ENCODE assay signal across 11 mouse cellular contexts in genomic region chr12:109044497-109044896, GRCm38 (mm10). TPM values are rescaled to one million over a fixed set of nuclear protein-coding genes. Genes with fewer than 3 reads are reported as not detected.
DNase-seq lines count a peak whose midpoint lies in the region; ATAC-seq and TF ChIP-seq lines count a peak whose summit lies in the region.
"Had no signal": no experiment of that assay in that cellular context is flagged by ENCODE, and none has a peak within 500 bp of the region (broad histone marks: within the 10 kb centered on the region; RNA-seq: fewer than 3 reads in every experiment).

No protein-coding gene starts in this region.

- no peaks in the 10 kb centered on the region for H3K36me3 ChIP-seq in kidney, postnatal 0 days (ENCODE audit: insufficient read depth, low read length)
- H3K36me3 ChIP-seq: embryonic facial prominence, embryonic 12.5 days; liver, embryonic 15.5 days had no signal

- no peak overlapping the region for H3K9ac ChIP-seq in kidney, postnatal 0 days (ENCODE audit: low read depth, low read length)
- H3K9ac ChIP-seq: embryonic facial prominence, embryonic 12.5 days; liver, embryonic 15.5 days had no signal

- TF ChIP-seq CTCF in kidney, postnatal 0 days (IDR thresholded peaks at IDR 0.05; ENCODE audit: low read depth) = peak; percentile 64
- TF ChIP-seq CTCF in cortical plate, adult 2 months (IDR thresholded peaks at IDR 0.05; ENCODE audit: extremely low read depth, insufficient read depth, low read length) = peak; percentile 49; the same call in 1 of the 2 replicates

- H3K4me1 ChIP-seq in kidney, postnatal 0 days (replicated peaks; ENCODE audit: insufficient read depth, low read length) = no peaks in the 10 kb centered on the region
- no peaks in the 10 kb centered on the region for H3K4me1 ChIP-seq in cortical plate, adult 2 months (ENCODE audit: control insufficient read depth, insufficient read depth, low read length)
- H3K4me1 ChIP-seq: liver, embryonic 15.5 days had no signal

- no peaks in the 10 kb centered on the region for H3K27me3 ChIP-seq in kidney, postnatal 0 days (ENCODE audit: insufficient read depth, low read length)

- 24% methylated on average over 5 of the region's 5 CpGs for WGBS in kidney, postnatal 0 days

- no peak for TF ChIP-seq POLR2A in cortical plate, adult 2 months (IDR thresholded peaks at IDR 0.05; ENCODE audit: extremely low read depth, insufficient read depth, low read length)

- peak; percentile 49; the same call in 1 of the 2 replicates for ATAC-seq in kidney, postnatal 0 days (replicated peaks; ENCODE audit: low FRiP score, low read depth)
- ATAC-seq in erythroid progenitor cell, adult 5-6 weeks (replicated peaks; ENCODE audit: low FRiP score, poor library complexity, severe bottlenecking) = no peak
- ATAC-seq: inflammation-experienced regulatory T-cells, adult 6 months had no signal

- no peak overlapping the region for H3K4me2 ChIP-seq in kidney, postnatal 0 days (ENCODE audit: low read length)
- H3K4me2 ChIP-seq: embryonic facial prominence, embryonic 12.5 days; liver, embryonic 15.5 days had no signal

- no peak overlapping the region for H3K27ac ChIP-seq in kidney, postnatal 0 days
- no peak overlapping the region for H3K27ac ChIP-seq in cortical plate, adult 2 months (ENCODE audit: insufficient read depth, low read length)
- H3K27ac ChIP-seq: embryonic facial prominence, embryonic 12.5 days; liver, embryonic 15.5 days had no signal

- H3K9me3 ChIP-seq in kidney, postnatal 0 days (replicated peaks; ENCODE audit: low read length) = no peaks in the 10 kb centered on the region
- H3K9me3 ChIP-seq: embryonic facial prominence, embryonic 12.5 days; liver, embryonic 15.5 days had no signal

- H3K4me3 ChIP-seq in kidney, postnatal 0 days (replicated peaks; ENCODE audit: low read depth, low read length) = no peak overlapping the region
- no peak overlapping the region for H3K4me3 ChIP-seq in cortical plate, adult 2 months (ENCODE audit: insufficient read depth, low read length)
- H3K4me3 ChIP-seq: embryonic facial prominence, embryonic 12.5 days; liver, embryonic 15.5 days had no signal

- peak; percentile 27 for DNase-seq in adrenal gland, postnatal 10 days
- DNase-seq in adrenal gland, postnatal 25 days = no peak
- DNase-seq in kidney, postnatal 0 days (ENCODE audit: low spot score) = peak; percentile 40
- no peak for DNase-seq in kidney, postnatal 14 days
- peak; percentile 46 for DNase-seq in A20 (ENCODE audit: low read depth, low spot score)
- DNase-seq in heart, adult 9 months (ENCODE audit: low spot score in 2 of 2) = no peak

RNA-seq across cellular contexts. Expression of gene Begain, which starts 23.5 kb away (rescaled TPM):
- 1 to 10 TPM; 6.9 to 9.9 TPM for total RNA-seq in adrenal gland, postnatal 10 days (2021)
- total RNA-seq in adrenal gland, postnatal 25 days (2021) = 2.5 and 4.3 TPM in 2 replicates
- polyA plus RNA-seq in kidney, postnatal 0 days (2015; fragmentation: Nextera tagmentation; extraction: Ambion mirVana) = 3.0 and 3.2 TPM in 2 replicates
- 158 and 165 TPM in 2 replicates for polyA plus RNA-seq in cortical plate, adult 2 months (2012; rRNA removed)
- not detected in 2 replicates for total RNA-seq in erythroid progenitor cell, adult 5-6 weeks (2015; ENCODE audit: low replicate concordance)
- total RNA-seq in erythroid progenitor cell, adult 5-6 weeks (2017; ENCODE audit: low replicate concordance) = not detected in 2 replicates

Comparison
In these comparisons a context has a peak if more than half of its experiments do, and no peak if none do; other contexts are left out.
1. DNase-seq: peak in adrenal gland, postnatal 10 days (single experiment), kidney, postnatal 0 days (single experiment) and A20 (single experiment); none in adrenal gland, postnatal 25 days (single experiment), kidney, postnatal 14 days (single experiment) and heart, adult 9 months (0 of 2).